Mouse (Mus musculus) forebrain, embryonic 10.5 days (tissue): ENCODE results near the gene Uaca. TPM values are rescaled to one million over a fixed set of nuclear protein-coding genes. Genes with fewer than 3 reads are reported as not detected.
A peak's percentile ranks its signal among the peaks of the same experiment; 100 is the strongest.

Experiments used
- DNase-seq: peaks from one replicate; pipeline ENCODE4 v3.0.0-alpha.2; 2017; ENCODE audit warnings: low spot score; ENCODE audit errors: extremely low spot score
- H3K27ac ChIP-seq: fragments of 300-500 bp; sonication (generic); 2 replicates; pipeline ENCODE4 v1.5.1; 2016; ENCODE audit warnings: mild to moderate bottlenecking
- H3K27me3 ChIP-seq: fragments of 300-500 bp; sonication (generic); 2 replicates; pipeline ENCODE4 v1.6.1; 2016; ENCODE audit warnings: mild to moderate bottlenecking; ENCODE audit not compliant: poor library complexity, severe bottlenecking
- H3K36me3 ChIP-seq: fragments of 300-500 bp; sonication (generic); replicated peaks from 2 replicates; pipeline ENCODE4 v1.6.1; 2016; ENCODE audit warnings: mild to moderate bottlenecking, moderate library complexity
- H3K4me1 ChIP-seq: fragments of 300-500 bp; sonication (generic); 2 replicates; pipeline ENCODE4 v1.6.1; 2016
- H3K4me3 ChIP-seq: fragments of 300-500 bp; sonication (generic); 2 replicates; pipeline ENCODE4 v1.5.1; 2016; ENCODE audit warnings: mild to moderate bottlenecking, moderate library complexity
- H3K9me3 ChIP-seq: fragments of 300-500 bp; sonication (generic); 2 replicates; pipeline ENCODE4 v1.6.1; 2016; ENCODE audit warnings: mild to moderate bottlenecking, moderate library complexity
- WGBS: fragments of 180-500 bp; shearing (Covaris S2); methylation state at CpG from one replicate; pipeline ENCODE4 v1.1.7; 2016; 5-methylcytosine and 5-hydroxymethylcytosine counted together
- polyA plus RNA-seq: library from polyadenylated mRNA; unstranded; fragments of >200 nt; fragmentation: Nextera tagmentation; extraction: Ambion mirVana; gene quantifications from 2 replicates; pipeline ENCODE4 v1.2.1, GENCODE M21; 2016

The Uaca gene
- polyA plus RNA-seq, 1 experiment from 2014 or later: 33.1 TPM

GRCm38 (mm10) chr9:60765181-60765580 lies 29.2 kb upstream of the Uaca start:
- H3K9me3 ChIP-seq: no peaks in the 10 kb centered on the region
- peak overlapping the region; percentile 25; the same call in 1 of the 2 replicates for H3K27ac ChIP-seq
- H3K4me3 ChIP-seq: no peak overlapping the region
- WGBS: 51% methylated on average over 2 of the region's 2 CpGs
- H3K27me3 ChIP-seq: no peaks in the 10 kb centered on the region
- H3K4me1 ChIP-seq: peaks cover 24% of the 10 kb centered on the region
- no peak for DNase-seq
- no peaks in the 10 kb centered on the region for H3K36me3 ChIP-seq

- Histone ChIP-seq H3K9me3 (peaks cover 4% of the 10 kb centered on the region; the same call in 1 of the 2 replicates), H3K36me3 (no peaks in the 10 kb centered on the region), H3K4me1 (peaks cover 24% of the 10 kb centered on the region), H3K27me3 (no peaks in the 10 kb centered on the region), H3K4me3 (no peak overlapping the region), H3K27ac (0 out of 2 replicates have a peak overlapping the region, but pooled peaks have one; percentile 21)
- no peak for DNase-seq
- 86% methylated on average over 9 of the region's 9 CpGs for WGBS
Observed at GRCm38 (mm10) chr9:60768393-60768792, 25.9 kb upstream of the Uaca start.

GRCm38 (mm10) chr9:60769711-60770111 lies 24.6 kb upstream of the Uaca start:
- no peaks in the 10 kb centered on the region for H3K27me3 ChIP-seq
- peaks cover 4% of the 10 kb centered on the region; the same call in 1 of the 2 replicates for H3K9me3 ChIP-seq
- peaks cover 24% of the 10 kb centered on the region for H3K4me1 ChIP-seq
- no peak for DNase-seq
- no peak overlapping the region for H3K27ac ChIP-seq
- H3K4me3 ChIP-seq: no peak overlapping the region
- H3K36me3 ChIP-seq: no peaks in the 10 kb centered on the region
- WGBS: 77% methylated on average over 6 of the region's 6 CpGs

- 85% methylated on average over 2 of the region's 2 CpGs for WGBS
- Histone ChIP-seq H3K36me3 (no peaks in the 10 kb centered on the region), H3K27ac (no peak overlapping the region), H3K27me3 (no peaks in the 10 kb centered on the region), H3K4me3 (no peak overlapping the region), H3K9me3 (peaks cover 4% of the 10 kb centered on the region; the same call in 1 of the 2 replicates), H3K4me1 (peaks cover 8% of the 10 kb centered on the region; the same call in 1 of the 2 replicates)
- DNase-seq: no peak
Observed at GRCm38 (mm10) chr9:60773713-60774112, 20.6 kb upstream of the Uaca start.

- Histone ChIP-seq H3K4me3 (no peak overlapping the region), H3K9me3 (peaks cover 4% of the 10 kb centered on the region; the same call in 1 of the 2 replicates), H3K27ac (no peak overlapping the region), H3K27me3 (no peaks in the 10 kb centered on the region), H3K4me1 (peaks cover 4% of the 10 kb centered on the region; the same call in 1 of the 2 replicates), H3K36me3 (no peaks in the 10 kb centered on the region)
- WGBS: 88% methylated on average over 9 of the region's 9 CpGs
- DNase-seq: no peak
Observed at GRCm38 (mm10) chr9:60776899-60777298, 17.4 kb upstream of the Uaca start.

- Histone ChIP-seq H3K27ac (no peak overlapping the region), H3K4me3 (no peak overlapping the region), H3K36me3 (no peaks in the 10 kb centered on the region), H3K9me3 (no peaks in the 10 kb centered on the region), H3K4me1 (peaks cover 9% of the 10 kb centered on the region; the same call in 1 of the 2 replicates), H3K27me3 (no peaks in the 10 kb centered on the region)
- no peak for DNase-seq
- 85% methylated on average over 9 of the region's 9 CpGs for WGBS
Observed at GRCm38 (mm10) chr9:60782057-60782789, 12.1 kb upstream of the Uaca start.

- H3K36me3 ChIP-seq: no peaks in the 10 kb centered on the region
- 89% methylated on average over 4 of the region's 4 CpGs for WGBS
- H3K9me3 ChIP-seq: no peaks in the 10 kb centered on the region
- DNase-seq: no peak
- no peak overlapping the region for H3K4me3 ChIP-seq
- H3K27ac ChIP-seq: no peak overlapping the region
- H3K27me3 ChIP-seq: no peaks in the 10 kb centered on the region
- H3K4me1 ChIP-seq: peaks cover 9% of the 10 kb centered on the region; the same call in 1 of the 2 replicates
Observed at GRCm38 (mm10) chr9:60785069-60785468, 9.3 kb upstream of the Uaca start.

GRCm38 (mm10) chr9:60787517-60788110 lies 6.7 kb upstream of the Uaca start:
- WGBS: 33% methylated on average over 2 of the region's 2 CpGs
- no peak for DNase-seq
- H3K27ac ChIP-seq: no peak overlapping the region
- no peaks in the 10 kb centered on the region for H3K36me3 ChIP-seq
- no peaks in the 10 kb centered on the region for H3K4me1 ChIP-seq
- no peaks in the 10 kb centered on the region for H3K9me3 ChIP-seq
- H3K27me3 ChIP-seq: 0 out of 2 replicates have a peak, but pooled peaks cover 2% of the 10 kb centered on the region
- no peak overlapping the region for H3K4me3 ChIP-seq

GRCm38 (mm10) chr9:60790282-60790681 lies 4.1 kb upstream of the Uaca start:
- Histone ChIP-seq H3K27ac (no peak overlapping the region), H3K4me3 (no peak overlapping the region), H3K4me1 (peaks cover 18% of the 10 kb centered on the region), H3K36me3 (no peaks in the 10 kb centered on the region), H3K9me3 (no peaks in the 10 kb centered on the region), H3K27me3 (0 out of 2 replicates have a peak, but pooled peaks cover 10% of the 10 kb centered on the region)
- 90% methylated on average over 2 of the region's 2 CpGs for WGBS
- no peak for DNase-seq

GRCm38 (mm10) chr9:60794841-60795351 lies 554 bp downstream of the Uaca start:
- DNase-seq: peak; percentile 59
- Histone ChIP-seq H3K4me1 (peaks cover 34% of the 10 kb centered on the region), H3K27ac (peak overlapping the region; percentile 93), H3K36me3 (no peaks in the 10 kb centered on the region), H3K27me3 (0 out of 2 replicates have a peak, but pooled peaks cover 10% of the 10 kb centered on the region), H3K9me3 (no peaks in the 10 kb centered on the region), H3K4me3 (peak overlapping the region; percentile 94)
- WGBS: 2% methylated on average over 30 of the region's 30 CpGs

GRCm38 (mm10) chr9:60796076-60796475 lies 1.7 kb downstream of the Uaca start:
- H3K27ac ChIP-seq: no peak overlapping the region
- DNase-seq: no peak
- H3K4me1 ChIP-seq: peaks cover 34% of the 10 kb centered on the region
- no peaks in the 10 kb centered on the region for H3K9me3 ChIP-seq
- 0 out of 2 replicates have a peak, but pooled peaks cover 10% of the 10 kb centered on the region for H3K27me3 ChIP-seq
- no peaks in the 10 kb centered on the region for H3K36me3 ChIP-seq
- WGBS: 89% methylated on average over 7 of the region's 7 CpGs
- no peak overlapping the region for H3K4me3 ChIP-seq

GRCm38 (mm10) chr9:60797126-60797525 lies 2.8 kb downstream of the Uaca start:
- WGBS: 90% methylated on average over 6 of the region's 6 CpGs
- Histone ChIP-seq H3K27me3 (0 out of 2 replicates have a peak, but pooled peaks cover 10% of the 10 kb centered on the region), H3K4me1 (peaks cover 34% of the 10 kb centered on the region), H3K4me3 (no peak overlapping the region), H3K36me3 (no peaks in the 10 kb centered on the region), H3K9me3 (no peaks in the 10 kb centered on the region), H3K27ac (no peak overlapping the region)
- DNase-seq: no peak

GRCm38 (mm10) chr9:60799061-60799460 lies 4.7 kb downstream of the Uaca start:
- H3K36me3 ChIP-seq: no peaks in the 10 kb centered on the region
- no peak for DNase-seq
- H3K9me3 ChIP-seq: no peaks in the 10 kb centered on the region
- WGBS: 34% methylated on average over 10 of the region's 10 CpGs
- H3K4me1 ChIP-seq: peaks cover 22% of the 10 kb centered on the region
- H3K4me3 ChIP-seq: no peak overlapping the region
- no peaks in the 10 kb centered on the region for H3K27me3 ChIP-seq
- H3K27ac ChIP-seq: no peak overlapping the region
